Mouse (Mus musculus) MEL (cell line): ENCODE data around the gene Kncn. TPM values are rescaled to one million over a fixed set of nuclear protein-coding genes. Genes with fewer than 3 reads are reported as not detected.

Source experiments
- DNase-seq: peaks from one replicate; pipeline ENCODE4 v3.0.0; 2011; ENCODE audit warnings: low read depth, low spot score
- H3K27ac ChIP-seq: 2 replicates; pipeline ENCODE4 v1.5.1; 2012; ENCODE audit warnings: low read depth, mild to moderate bottlenecking, control low read depth, low read length, moderate library complexity; ENCODE audit not compliant: control insufficient read depth
- H3K27me3 ChIP-seq, 2 experiments: fragments of 150-350 bp in 1 of 2; sonication (generic) in 1 of 2; 2 replicates each; pipeline ENCODE4 v1.6.1; 2012; ENCODE audit warnings: low read length in 2 of 2, mild to moderate bottlenecking in 2 of 2, improper control_type of control experiment in 1 of 2, moderate library complexity in 1 of 2; ENCODE audit not compliant: insufficient read depth in 2 of 2, control insufficient read depth in 1 of 2
- H3K36me3 ChIP-seq, 2 experiments: 2 replicates each; pipeline ENCODE4 v1.6.1; 2012 to 2014; ENCODE audit warnings: low read length in 2 of 2, improper control_type of control experiment in 1 of 2, inconsistent platforms in 1 of 2, mild to moderate bottlenecking in 1 of 2; ENCODE audit not compliant: insufficient read depth in 2 of 2, control insufficient read depth in 1 of 2
- H3K4me1 ChIP-seq, 2 experiments: fragments of 150-350 bp in 1 of 2; sonication (generic) in 1 of 2; 2 replicates each; pipeline ENCODE4 v1.6.1; 2012; ENCODE audit warnings: low read length in 2 of 2, improper control_type of control experiment in 1 of 2, mild to moderate bottlenecking in 1 of 2; ENCODE audit not compliant: insufficient read depth in 2 of 2, control insufficient read depth in 1 of 2
- H3K4me3 ChIP-seq, 2 experiments: fragments of 150-350 bp in 1 of 2; sonication (generic) in 1 of 2; 2 replicates each; pipeline ENCODE4 v1.5.1; 2012; ENCODE audit warnings: low read depth in 2 of 2, low read length in 2 of 2, mild to moderate bottlenecking in 2 of 2, moderate library complexity in 2 of 2, control low read depth in 1 of 2, improper control_type of control experiment in 1 of 2; ENCODE audit not compliant: control insufficient read depth in 1 of 2, insufficient read depth in 1 of 2
- H3K79me2 ChIP-seq: 2 replicates; pipeline ENCODE4 v1.6.1; 2012; ENCODE audit warnings: mild to moderate bottlenecking, low read length, moderate library complexity; ENCODE audit not compliant: control insufficient read depth, poor library complexity, insufficient read depth
- H3K9ac ChIP-seq: 2 replicates; pipeline ENCODE4 v1.6.1; 2012; ENCODE audit warnings: low read depth, mild to moderate bottlenecking, control low read depth, low read length, moderate library complexity; ENCODE audit not compliant: control insufficient read depth, poor library complexity, severe bottlenecking
- H3K9me3 ChIP-seq: fragments of 150-350 bp; sonication (generic); replicated peaks from 2 replicates; pipeline ENCODE4 v1.6.1; 2012; ENCODE audit warnings: mild to moderate bottlenecking, low read length, improper control_type of control experiment, moderate library complexity; ENCODE audit not compliant: insufficient read depth
- CHD2 ChIP-seq: IDR thresholded peaks from 2 replicates; pipeline ENCODE4 v1.6.1; 2011; ENCODE audit warnings: low read length, improper control_type of control experiment
- GATA1 ChIP-seq: IDR thresholded peaks from 2 replicates; pipeline ENCODE4 v1.6.1; 2011; ENCODE audit warnings: low read depth, low read length, improper control_type of control experiment
- MAZ ChIP-seq: IDR thresholded peaks from 2 replicates; pipeline ENCODE4 v1.6.1; 2012; ENCODE audit warnings: low read depth, mild to moderate bottlenecking, inconsistent platforms, low read length, improper control_type of control experiment
- MYB ChIP-seq: IDR thresholded peaks from 2 replicates; pipeline ENCODE4 v1.6.1; 2011; ENCODE audit warnings: mild to moderate bottlenecking, low read depth, low read length, improper control_type of control experiment
- POLR2A ChIP-seq, 2 experiments: IDR thresholded peaks; 2 replicates each; pipeline ENCODE4 v1.6.1; 2011 to 2012; ENCODE audit warnings: low read length in 2 of 2, mild to moderate bottlenecking in 2 of 2, control low read depth in 1 of 2, improper control_type of control experiment in 1 of 2, low read depth in 1 of 2, moderate library complexity in 1 of 2; ENCODE audit not compliant: control insufficient read depth in 1 of 2, insufficient read depth in 1 of 2, poor library complexity in 1 of 2
- SMC3 ChIP-seq: IDR thresholded peaks from 2 replicates; pipeline ENCODE4 v1.6.1; 2011; ENCODE audit warnings: low read depth, low read length, improper control_type of control experiment
- TAL1 ChIP-seq: IDR thresholded peaks from 2 replicates; pipeline ENCODE4 v1.6.1; 2012; ENCODE audit warnings: mild to moderate bottlenecking, inconsistent platforms, low read length, moderate library complexity, mixed read lengths
- TCF12 ChIP-seq: IDR thresholded peaks from 2 replicates; pipeline ENCODE4 v1.6.1; 2014; ENCODE audit warnings: low read depth, mild to moderate bottlenecking, inconsistent platforms, low read length, improper control_type of control experiment, moderate library complexity
- USF1 ChIP-seq: IDR thresholded peaks from 2 replicates; pipeline ENCODE4 v1.6.1; 2014; ENCODE audit warnings: low read depth, mild to moderate bottlenecking, inconsistent platforms, low read length, improper control_type of control experiment, moderate library complexity
- ZKSCAN1 ChIP-seq: IDR thresholded peaks from 2 replicates; pipeline ENCODE4 v1.6.1; 2012; ENCODE audit warnings: low read depth, mild to moderate bottlenecking, inconsistent platforms, low read length, improper control_type of control experiment, moderate library complexity
- ZNF384 ChIP-seq: IDR thresholded peaks from 2 replicates; pipeline ENCODE4 v1.6.1; 2012; ENCODE audit warnings: low read depth, mild to moderate bottlenecking, inconsistent platforms, low read length, improper control_type of control experiment
- polyA plus RNA-seq, 2 experiments: library from polyadenylated mRNA; stranded (reverse) in 1 of 2; unstranded in 1 of 2; fragments of >175 nt in 1 of 2; fragments of >200 nt in 1 of 2; gene quantifications; 2 replicates each; pipeline versions ENCODE4 v1.2.1 to v1.2.4; 2012; ENCODE audit warnings: low replicate concordance in 2 of 2, low read depth in 1 of 2; ENCODE audit not compliant: insufficient read length in 2 of 2, insufficient read depth in 1 of 2, missing spikeins in 1 of 2
- total RNA-seq: library from RNA; depleted of rRNA; stranded (reverse); fragments of 300-350 nt; gene quantifications from 2 replicates; pipeline ENCODE4 v1.2.3, GENCODE M21; 2012

Gene Kncn
- total and polyA plus RNA-seq, 3 experiments, result not detected

DNA sequence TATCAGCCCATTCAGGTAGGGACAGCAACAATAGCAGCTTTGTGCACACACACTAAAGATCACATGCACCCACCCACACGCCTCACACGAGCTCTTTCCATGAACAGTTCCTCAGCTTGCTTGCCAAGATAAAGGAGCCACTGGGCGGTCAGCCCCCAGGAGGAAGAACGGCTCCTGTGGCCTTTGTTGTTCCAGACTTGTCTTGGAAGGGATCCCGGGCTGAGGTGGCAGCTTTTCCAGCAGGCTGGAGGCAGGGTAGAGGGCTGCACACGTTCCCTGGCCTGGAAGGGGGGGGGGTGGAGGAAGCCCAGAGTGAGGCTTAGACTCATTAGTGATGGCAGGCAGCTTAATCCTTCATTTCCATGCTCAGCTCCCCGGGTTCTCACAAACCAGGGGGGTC is 24.4 kb downstream of the Kncn start:
- DNase-seq, result no peak
- TF ChIP-seq GATA1, result no peak
- no peak for TF ChIP-seq TCF12
- no peaks in the 10 kb centered on the region for H3K9me3 ChIP-seq
- no peak overlapping the region for H3K4me3 ChIP-seq
- peaks cover 0 to 7% of the 10 kb centered on the region in 2 experiments; a peak in 1 of 4 replicates for H3K4me1 ChIP-seq
- peaks cover 0 to 2% of the 10 kb centered on the region in 2 experiments; a peak in 1 of 4 replicates for H3K36me3 ChIP-seq
- no peaks in the 10 kb centered on the region for H3K79me2 ChIP-seq
- no peak overlapping the region for H3K27ac ChIP-seq
- no peaks in the 10 kb centered on the region; a peak in 1 of 4 replicates for H3K27me3 ChIP-seq
- no peak overlapping the region for H3K9ac ChIP-seq

DNA sequence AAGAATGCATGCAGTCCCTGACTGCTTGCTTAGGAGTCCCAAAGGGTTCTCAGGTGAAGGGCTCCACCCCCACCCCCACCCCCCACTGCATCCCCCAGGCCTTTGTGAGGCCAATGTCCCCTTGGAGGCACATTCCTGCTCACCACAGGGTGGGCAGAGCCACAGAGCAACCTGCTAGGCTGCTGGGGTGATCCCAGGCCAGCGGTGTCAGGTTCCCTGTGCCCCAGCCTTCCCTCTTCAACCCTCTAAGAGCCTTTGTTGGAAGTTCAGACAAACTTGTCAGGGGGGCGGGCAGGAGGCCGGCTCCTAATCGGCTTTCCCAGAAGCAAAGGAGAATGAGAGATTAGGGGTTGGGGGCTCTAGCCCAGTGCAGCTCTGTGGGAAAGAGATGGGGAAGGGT is 27.4 kb downstream of the Kncn start:
- Histone ChIP-seq H3K36me3 (peaks cover 0 to 2% of the 10 kb centered on the region in 2 experiments; a peak in 1 of 4 replicates), H3K27ac (no peak overlapping the region), H3K9me3 (no peaks in the 10 kb centered on the region), H3K4me3 (no peak overlapping the region), H3K79me2 (no peaks in the 10 kb centered on the region), H3K4me1 (peaks cover 0 to 7% of the 10 kb centered on the region in 2 experiments; a peak in 1 of 4 replicates), H3K9ac (no peak overlapping the region), H3K27me3 (no peaks in the 10 kb centered on the region)
- DNase-seq, result no peak
- TF ChIP-seq MAZ, result no peak
- TF ChIP-seq CHD2, result no peak
- no peak for TF ChIP-seq POLR2A (IDR thresholded peaks at IDR 0.05; ENCODE audit: control insufficient read depth in 1 of 2, insufficient read depth in 1 of 2, low read depth in 1 of 2, low read length in 2 of 2, poor library complexity in 1 of 2)
- no peak for TF ChIP-seq TAL1
- TF ChIP-seq ZKSCAN1, result no peak
- TF ChIP-seq MYB, result no peak

DNA sequence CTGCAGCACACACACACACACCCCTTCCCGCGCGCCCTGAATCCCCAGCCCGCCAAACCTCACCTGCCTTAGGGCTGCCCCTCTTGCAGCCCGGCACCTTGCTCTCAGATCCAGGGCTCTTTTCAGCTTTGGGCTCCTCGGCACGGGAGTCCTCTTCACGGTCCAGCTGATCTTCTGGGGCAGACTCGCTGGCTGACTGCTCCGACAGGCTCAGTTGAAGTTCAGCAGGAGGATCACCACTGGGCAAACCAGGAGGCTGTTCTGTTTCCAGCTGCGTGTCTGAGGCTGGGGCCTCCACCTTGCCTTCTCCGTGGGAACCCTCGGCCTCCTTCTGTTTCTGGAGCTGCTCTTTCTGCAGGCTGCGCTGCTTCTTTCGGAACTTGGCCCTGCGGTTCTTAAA is 35.7 kb downstream of the Kncn start:
- Histone ChIP-seq H3K4me3 (no peak overlapping the region), H3K27ac (no peak overlapping the region), H3K4me1 (no peaks in the 10 kb centered on the region), H3K36me3 (no peaks in the 10 kb centered on the region), H3K27me3 (no peaks in the 10 kb centered on the region; a peak in 1 of 4 replicates), H3K9ac (no peak overlapping the region), H3K79me2 (no peaks in the 10 kb centered on the region), H3K9me3 (no peaks in the 10 kb centered on the region)
- DNase-seq, result no peak
- TF ChIP-seq SMC3 (no peak), USF1 (no peak), ZNF384 (no peak), CHD2 (no peak)
